Mouse (Mus musculus): ENCODE results near the gene Cd70. TPM values are rescaled to one million over a fixed set of nuclear protein-coding genes. Genes with fewer than 3 reads are reported as not detected.

The Cd70 gene
- polyA plus RNA-seq, 1 experiment from 2014 or later, result not detected

DNA sequence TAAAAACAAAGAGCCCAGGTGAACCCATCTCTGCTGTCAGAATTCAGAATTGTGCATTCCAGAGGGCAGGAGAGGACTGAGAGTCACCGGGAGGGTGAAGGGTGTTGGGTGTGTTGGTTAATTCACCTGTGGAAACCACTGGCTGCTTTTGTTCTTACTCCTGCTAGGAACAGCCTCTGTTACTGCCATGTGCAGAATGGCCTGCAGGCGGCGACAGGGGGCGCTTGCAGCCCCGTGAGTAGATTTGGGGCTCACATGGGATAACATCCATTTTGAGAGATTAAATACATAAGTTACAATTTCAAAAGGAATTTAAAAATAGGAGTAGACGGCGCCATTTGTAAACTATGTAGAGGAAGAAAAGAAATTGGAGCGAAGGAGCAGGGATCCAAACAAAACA is 30.8 kb upstream of the Cd70 start:
- Histone ChIP-seq H3K27me3 (replicated peaks; ENCODE audit: control insufficient read depth, insufficient read depth, low read length) (0 out of 2 replicates have a peak, but pooled peaks cover 3% of the 10 kb centered on the region), H3K4me3 (ENCODE audit: low read depth, low read length) (no peak overlapping the region), H3K4me2 (ENCODE audit: low read length) (no peak overlapping the region), H3K4me1 (replicated peaks; ENCODE audit: control insufficient read depth, insufficient read depth, low read length) (no peaks in the 10 kb centered on the region), H3K27ac (ENCODE audit: low read depth) (no peak overlapping the region), H3K9ac (ENCODE audit: low read length) (no peak overlapping the region), H3K36me3 (ENCODE audit: control insufficient read depth, insufficient read depth, low read length) (no peaks in the 10 kb centered on the region), H3K9me3 (ENCODE audit: control insufficient read depth, low read length) (no peaks in the 10 kb centered on the region)
- ATAC-seq (replicated peaks; ENCODE audit: low FRiP score, low TSS enrichment, low read depth) (no peak), DNase-seq (ENCODE audit: low spot score) (no peak)
- 29% methylated on average over 8 of the region's 8 CpGs for WGBS

DNA sequence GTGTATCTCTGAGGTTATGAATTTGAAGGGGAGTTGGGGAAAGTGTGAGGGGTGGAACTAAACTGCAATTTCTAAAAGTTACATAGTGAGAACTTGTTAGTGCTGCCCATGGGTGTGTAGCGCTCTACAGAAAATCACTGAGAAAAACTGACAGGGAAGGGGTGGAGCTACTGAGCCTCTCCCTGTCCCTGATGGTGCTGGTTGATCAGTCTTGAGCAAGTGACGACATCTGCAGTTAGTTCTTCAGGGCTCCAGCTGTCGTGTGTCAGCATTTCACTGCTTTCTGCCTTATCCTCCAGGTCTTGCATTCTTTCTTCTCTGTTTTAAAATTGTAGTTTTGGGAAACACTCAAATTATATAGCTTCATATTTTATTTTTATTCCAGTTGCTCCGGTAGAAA is 23.8 kb upstream of the Cd70 start:
- 58% methylated on average over 4 of the region's 4 CpGs for WGBS
- ATAC-seq (replicated peaks; ENCODE audit: low FRiP score, low TSS enrichment, low read depth), result no peak

DNA sequence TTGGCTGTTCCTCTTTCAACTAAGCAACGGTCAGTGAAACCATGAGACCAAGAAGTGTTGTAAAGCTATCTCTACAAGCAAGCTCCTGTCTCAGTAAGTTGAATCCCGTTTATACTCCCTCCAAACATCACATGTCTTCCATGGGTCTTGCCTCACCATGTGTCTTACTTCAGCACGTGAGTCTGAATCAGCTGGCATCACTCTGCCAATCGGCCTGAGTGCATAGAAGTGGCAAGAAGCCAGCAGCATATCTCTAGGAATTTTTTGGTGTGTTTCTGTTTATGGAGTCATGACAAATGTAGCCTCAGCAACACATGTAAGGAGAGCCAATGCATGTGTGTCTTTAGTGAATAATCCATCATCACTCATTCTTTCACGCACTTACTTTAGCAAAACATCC is 22.8 kb upstream of the Cd70 start:
- no peak overlapping the region for H3K4me2 ChIP-seq (ENCODE audit: low read length)
- 69% methylated on average over 5 of the region's 5 CpGs for WGBS
- no peaks in the 10 kb centered on the region for H3K4me1 ChIP-seq (replicated peaks; ENCODE audit: control insufficient read depth, insufficient read depth, low read length)
- H3K27ac ChIP-seq (ENCODE audit: low read depth), result no peak overlapping the region
- H3K36me3 ChIP-seq (ENCODE audit: control insufficient read depth, insufficient read depth, low read length), result no peaks in the 10 kb centered on the region
- no peak for DNase-seq (ENCODE audit: low spot score)
- no peak overlapping the region for H3K4me3 ChIP-seq (ENCODE audit: low read depth, low read length)
- no peaks in the 10 kb centered on the region for H3K27me3 ChIP-seq (replicated peaks; ENCODE audit: control insufficient read depth, insufficient read depth, low read length)
- no peak overlapping the region for H3K9ac ChIP-seq (ENCODE audit: low read length)
- no peak for ATAC-seq (replicated peaks; ENCODE audit: low FRiP score, low TSS enrichment, low read depth)
- peaks cover 6% of the 10 kb centered on the region for H3K9me3 ChIP-seq (ENCODE audit: control insufficient read depth, low read length)

More for the DNA sequence above, 23.8 kb upstream of the Cd70 start:
- H3K27me3 ChIP-seq (replicated peaks; ENCODE audit: control insufficient read depth, insufficient read depth, low read length), result no peaks in the 10 kb centered on the region
- H3K4me3 ChIP-seq (ENCODE audit: low read depth, low read length), result no peak overlapping the region
- H3K9me3 ChIP-seq (ENCODE audit: control insufficient read depth, low read length), result peaks cover 6% of the 10 kb centered on the region
- no peaks in the 10 kb centered on the region for H3K36me3 ChIP-seq (ENCODE audit: control insufficient read depth, insufficient read depth, low read length)
- no peak overlapping the region for H3K27ac ChIP-seq (ENCODE audit: low read depth)
- DNase-seq (ENCODE audit: low spot score), result no peak
- H3K4me2 ChIP-seq (ENCODE audit: low read length), result no peak overlapping the region
- H3K4me1 ChIP-seq (replicated peaks; ENCODE audit: control insufficient read depth, insufficient read depth, low read length), result no peaks in the 10 kb centered on the region
- H3K9ac ChIP-seq (ENCODE audit: low read length), result no peak overlapping the region

DNA sequence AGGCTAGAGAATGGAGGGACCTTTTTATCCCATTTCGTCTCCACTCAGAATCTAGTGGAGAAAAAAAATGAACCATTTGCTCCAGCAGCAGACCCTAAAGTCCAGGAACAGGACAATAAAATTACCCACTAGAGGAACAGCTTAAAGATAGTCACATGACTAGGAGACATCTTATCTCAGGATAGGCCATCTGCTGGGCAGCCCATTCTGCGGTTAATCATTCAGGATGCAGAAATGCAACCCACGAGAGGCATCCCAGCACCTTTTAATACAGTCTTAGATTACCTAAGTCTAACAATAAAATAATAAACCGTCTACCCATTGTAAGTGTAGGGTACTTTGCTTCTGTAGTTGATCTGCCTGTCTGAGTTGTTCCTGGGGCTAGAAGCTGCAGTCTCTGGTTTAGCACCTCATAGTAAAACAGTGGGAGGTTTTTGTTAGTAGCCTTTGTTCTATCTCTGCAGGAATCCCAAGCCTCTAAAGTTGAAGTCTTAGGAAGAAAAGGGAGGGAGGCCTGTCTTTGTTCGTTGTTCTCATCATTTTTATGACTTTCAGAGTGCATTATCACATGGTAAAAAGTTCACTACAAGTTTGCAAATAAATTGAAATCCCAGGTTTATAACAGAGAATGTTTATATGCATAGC is 21.2 kb upstream of the Cd70 start:
- no peak overlapping the region for H3K4me3 ChIP-seq (ENCODE audit: low read depth, low read length)
- no peak for DNase-seq (ENCODE audit: low spot score)
- H3K27me3 ChIP-seq (replicated peaks; ENCODE audit: control insufficient read depth, insufficient read depth, low read length), result no peaks in the 10 kb centered on the region
- peaks cover 6% of the 10 kb centered on the region for H3K9me3 ChIP-seq (ENCODE audit: control insufficient read depth, low read length)
- H3K27ac ChIP-seq (ENCODE audit: low read depth), result no peak overlapping the region
- H3K4me2 ChIP-seq (ENCODE audit: low read length), result no peak overlapping the region
- whole genome bisulfite sequencing, result 50% methylated on average over 5 of the region's 5 CpGs
- H3K36me3 ChIP-seq (ENCODE audit: control insufficient read depth, insufficient read depth, low read length), result no peaks in the 10 kb centered on the region
- H3K9ac ChIP-seq (ENCODE audit: low read length), result no peak overlapping the region
- ATAC-seq (replicated peaks; ENCODE audit: low FRiP score, low TSS enrichment, low read depth), result no peak
- H3K4me1 ChIP-seq (replicated peaks; ENCODE audit: control insufficient read depth, insufficient read depth, low read length), result no peaks in the 10 kb centered on the region

DNA sequence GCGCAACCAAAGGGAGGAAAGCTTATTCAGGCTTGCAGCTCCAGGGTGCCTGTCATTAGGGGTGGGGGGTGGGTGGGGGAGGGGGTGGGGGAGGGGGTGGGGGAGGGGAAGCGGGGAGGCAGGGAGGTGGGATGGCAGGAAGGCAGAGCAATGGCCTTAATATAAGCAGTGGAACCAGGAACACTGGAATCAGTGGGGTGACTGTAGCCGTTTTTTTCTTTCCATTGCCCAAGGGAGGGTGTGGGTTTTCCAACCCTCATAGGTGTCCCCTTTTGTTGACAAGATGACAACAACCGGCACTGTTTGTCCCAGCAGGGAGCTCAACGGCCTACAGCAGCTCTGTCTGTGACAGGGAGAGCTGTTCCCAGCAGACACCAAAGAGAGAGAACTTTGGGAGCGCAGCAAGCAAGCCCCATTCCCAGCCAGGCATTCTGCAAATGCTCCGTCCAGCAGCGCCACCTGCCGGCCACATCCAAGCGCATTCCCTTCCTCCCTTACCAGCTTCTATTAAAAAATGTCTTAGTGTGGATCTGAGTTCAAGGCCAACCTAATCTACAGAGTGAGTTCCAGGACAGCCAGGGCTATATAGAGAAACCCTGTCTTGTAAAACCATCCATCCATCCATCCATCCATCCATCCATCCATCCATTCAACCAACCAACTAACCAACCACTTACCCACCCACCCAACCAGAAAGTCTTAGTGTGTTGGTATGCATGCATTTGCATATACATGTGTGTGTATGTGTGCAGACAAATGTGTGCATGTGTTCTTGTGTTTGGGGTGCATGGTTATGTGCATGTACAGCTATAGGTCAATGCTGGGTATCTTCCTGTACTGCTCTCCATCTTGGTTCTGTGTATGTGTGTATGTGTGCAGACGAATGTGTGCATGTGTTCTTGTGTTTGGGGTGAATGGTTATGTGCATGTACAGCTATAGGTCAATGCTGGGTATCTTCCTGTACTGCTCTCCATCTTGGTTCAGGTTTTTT is 17.5 kb upstream of the Cd70 start:
- WGBS, result 14% methylated on average over 10 of the region's 11 CpGs
- Histone ChIP-seq H3K4me3 (ENCODE audit: low read depth, low read length) (no peak overlapping the region), H3K4me1 (replicated peaks; ENCODE audit: control insufficient read depth, insufficient read depth, low read length) (no peaks in the 10 kb centered on the region), H3K4me2 (ENCODE audit: low read length) (0 out of 2 replicates have a peak overlapping the region, but pooled peaks have one; percentile 18), H3K36me3 (ENCODE audit: control insufficient read depth, insufficient read depth, low read length) (no peaks in the 10 kb centered on the region), H3K27ac (ENCODE audit: low read depth) (no peak overlapping the region), H3K9ac (ENCODE audit: low read length) (no peak overlapping the region), H3K9me3 (ENCODE audit: control insufficient read depth, low read length) (peaks cover 6% of the 10 kb centered on the region), H3K27me3 (replicated peaks; ENCODE audit: control insufficient read depth, insufficient read depth, low read length) (no peaks in the 10 kb centered on the region)
- DNase-seq (ENCODE audit: low spot score) (peak; percentile 96), ATAC-seq (replicated peaks; ENCODE audit: low FRiP score, low TSS enrichment, low read depth) (peak; percentile 73)

DNA sequence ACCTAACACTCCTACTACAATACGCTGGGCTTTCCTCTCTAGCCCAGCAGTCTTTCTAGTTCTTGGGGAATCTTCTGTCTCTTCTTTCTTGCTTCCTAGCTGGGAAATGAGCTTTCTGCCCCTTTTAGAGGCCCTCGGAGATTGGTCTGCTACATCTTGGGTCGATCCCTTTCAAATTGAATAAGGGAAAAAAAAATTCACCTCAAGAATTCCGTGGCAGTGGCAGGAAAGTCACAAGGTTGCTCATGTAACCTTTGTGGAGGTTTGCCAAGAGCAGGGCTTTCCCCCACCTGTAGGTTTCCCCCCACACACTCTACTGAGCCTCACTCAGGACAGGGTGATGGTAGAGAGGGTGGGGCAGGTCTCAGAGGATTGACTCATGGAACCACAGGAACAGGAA is 4.2 kb upstream of the Cd70 start:
- DNase-seq (ENCODE audit: low spot score) (no peak), ATAC-seq (replicated peaks; ENCODE audit: low FRiP score, low TSS enrichment, low read depth) (no peak)
- no peak overlapping the region for H3K4me3 ChIP-seq (ENCODE audit: low read depth, low read length)
- H3K4me1 ChIP-seq (replicated peaks; ENCODE audit: control insufficient read depth, insufficient read depth, low read length), result peaks cover 5% of the 10 kb centered on the region; the same call in 1 of the 2 replicates
- no peak overlapping the region for H3K27ac ChIP-seq (ENCODE audit: low read depth)
- peaks cover 13% of the 10 kb centered on the region for H3K27me3 ChIP-seq (replicated peaks; ENCODE audit: control insufficient read depth, insufficient read depth, low read length)
- no peak overlapping the region for H3K9ac ChIP-seq (ENCODE audit: low read length)
- WGBS, result 81% methylated on average over 4 of the region's 4 CpGs
- H3K36me3 ChIP-seq (ENCODE audit: control insufficient read depth, insufficient read depth, low read length), result no peaks in the 10 kb centered on the region
- H3K4me2 ChIP-seq (ENCODE audit: low read length), result no peak overlapping the region
- H3K9me3 ChIP-seq (ENCODE audit: control insufficient read depth, low read length), result no peaks in the 10 kb centered on the region

DNA sequence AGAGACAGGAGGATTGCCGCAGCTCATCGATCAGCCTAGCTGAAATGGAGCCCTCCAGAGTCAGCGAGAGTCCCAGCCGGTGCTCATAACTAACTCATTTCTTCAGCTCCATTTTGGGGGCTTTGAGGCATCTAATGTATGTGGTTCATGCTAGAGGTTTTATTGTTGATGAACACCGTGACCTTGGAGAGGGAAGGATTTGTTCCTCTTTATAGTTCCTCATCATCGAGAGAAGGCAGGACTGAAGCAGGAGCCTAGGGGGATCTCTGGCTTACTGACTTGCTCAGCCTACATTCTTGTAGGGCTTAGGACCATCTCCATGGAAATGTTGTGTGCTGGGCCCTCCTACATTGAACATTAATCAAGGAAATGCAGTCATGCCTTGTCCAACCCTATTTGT is 3.4 kb upstream of the Cd70 start:
- Histone ChIP-seq H3K9ac (ENCODE audit: low read length) (no peak overlapping the region), H3K4me1 (replicated peaks; ENCODE audit: control insufficient read depth, insufficient read depth, low read length) (peaks cover 5% of the 10 kb centered on the region; the same call in 1 of the 2 replicates), H3K27ac (ENCODE audit: low read depth) (no peak overlapping the region), H3K36me3 (ENCODE audit: control insufficient read depth, insufficient read depth, low read length) (no peaks in the 10 kb centered on the region), H3K27me3 (replicated peaks; ENCODE audit: control insufficient read depth, insufficient read depth, low read length) (peaks cover 21% of the 10 kb centered on the region), H3K9me3 (ENCODE audit: control insufficient read depth, low read length) (no peaks in the 10 kb centered on the region), H3K4me2 (ENCODE audit: low read length) (no peak overlapping the region), H3K4me3 (ENCODE audit: low read depth, low read length) (no peak overlapping the region)
- ATAC-seq (replicated peaks; ENCODE audit: low FRiP score, low TSS enrichment, low read depth) (no peak), DNase-seq (ENCODE audit: low spot score) (no peak)
- 94% methylated on average over 6 of the region's 6 CpGs for WGBS

DNA sequence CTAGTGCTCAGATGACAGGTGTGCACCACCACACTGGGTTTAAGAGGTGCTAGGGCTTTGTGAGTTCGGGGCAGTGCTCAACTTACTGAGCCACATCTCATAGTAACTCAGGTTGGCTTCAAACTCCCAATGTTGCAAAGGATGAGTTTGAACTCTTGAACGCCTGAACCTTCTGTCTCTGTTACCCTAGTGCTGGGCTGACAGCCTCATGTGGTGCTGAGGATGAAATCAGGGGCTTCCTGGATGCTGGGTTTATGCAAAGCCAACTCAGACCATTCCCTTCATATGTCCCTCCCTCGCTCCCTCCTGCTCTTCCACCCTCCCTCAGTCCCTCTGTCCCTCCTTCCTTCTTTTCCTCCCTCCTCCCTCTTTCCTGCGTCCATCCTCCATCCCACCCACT is 1.2 kb downstream of the Cd70 start:
- Histone ChIP-seq H3K9ac (ENCODE audit: low read length) (no peak overlapping the region), H3K9me3 (ENCODE audit: control insufficient read depth, low read length) (no peaks in the 10 kb centered on the region), H3K4me2 (ENCODE audit: low read length) (no peak overlapping the region), H3K27me3 (replicated peaks; ENCODE audit: control insufficient read depth, insufficient read depth, low read length) (peaks cover 29% of the 10 kb centered on the region), H3K27ac (ENCODE audit: low read depth) (no peak overlapping the region), H3K4me1 (replicated peaks; ENCODE audit: control insufficient read depth, insufficient read depth, low read length) (peaks cover 5% of the 10 kb centered on the region; the same call in 1 of the 2 replicates), H3K36me3 (ENCODE audit: control insufficient read depth, insufficient read depth, low read length) (no peaks in the 10 kb centered on the region), H3K4me3 (ENCODE audit: low read depth, low read length) (no peak overlapping the region)
- WGBS, result 70% methylated on average over 4 of the region's 4 CpGs
- DNase-seq (ENCODE audit: low spot score) (no peak), ATAC-seq (replicated peaks; ENCODE audit: low FRiP score, low TSS enrichment, low read depth) (no peak)
